Mouse (Mus musculus) MEL (cell line): Measurements from ENCODE around the gene Clec3b. TPM values are rescaled to one million over a fixed set of nuclear protein-coding genes. Genes with fewer than 3 reads are reported as not detected.

Experiments used
- DNase-seq: peaks from one replicate; pipeline ENCODE4 v3.0.0; 2011; ENCODE audit warnings: low read depth, low spot score
- H3K27ac ChIP-seq: 2 replicates; pipeline ENCODE4 v1.5.1; 2012; ENCODE audit warnings: low read depth, mild to moderate bottlenecking, control low read depth, low read length, moderate library complexity; ENCODE audit not compliant: control insufficient read depth
- H3K27me3 ChIP-seq, 2 experiments: fragments of 150-350 bp in 1 of 2; sonication (generic) in 1 of 2; 2 replicates each; pipeline ENCODE4 v1.6.1; 2012; ENCODE audit warnings: low read length in 2 of 2, mild to moderate bottlenecking in 2 of 2, improper control_type of control experiment in 1 of 2, moderate library complexity in 1 of 2; ENCODE audit not compliant: insufficient read depth in 2 of 2, control insufficient read depth in 1 of 2
- H3K36me3 ChIP-seq, 2 experiments: 2 replicates each; pipeline ENCODE4 v1.6.1; 2012 to 2014; ENCODE audit warnings: low read length in 2 of 2, improper control_type of control experiment in 1 of 2, inconsistent platforms in 1 of 2, mild to moderate bottlenecking in 1 of 2; ENCODE audit not compliant: insufficient read depth in 2 of 2, control insufficient read depth in 1 of 2
- H3K4me1 ChIP-seq, 2 experiments: fragments of 150-350 bp in 1 of 2; sonication (generic) in 1 of 2; 2 replicates each; pipeline ENCODE4 v1.6.1; 2012; ENCODE audit warnings: low read length in 2 of 2, improper control_type of control experiment in 1 of 2, mild to moderate bottlenecking in 1 of 2; ENCODE audit not compliant: insufficient read depth in 2 of 2, control insufficient read depth in 1 of 2
- H3K4me3 ChIP-seq, 2 experiments: fragments of 150-350 bp in 1 of 2; sonication (generic) in 1 of 2; 2 replicates each; pipeline ENCODE4 v1.5.1; 2012; ENCODE audit warnings: low read depth in 2 of 2, low read length in 2 of 2, mild to moderate bottlenecking in 2 of 2, moderate library complexity in 2 of 2, control low read depth in 1 of 2, improper control_type of control experiment in 1 of 2; ENCODE audit not compliant: control insufficient read depth in 1 of 2, insufficient read depth in 1 of 2
- H3K79me2 ChIP-seq: 2 replicates; pipeline ENCODE4 v1.6.1; 2012; ENCODE audit warnings: mild to moderate bottlenecking, low read length, moderate library complexity; ENCODE audit not compliant: control insufficient read depth, poor library complexity, insufficient read depth
- H3K9ac ChIP-seq: 2 replicates; pipeline ENCODE4 v1.6.1; 2012; ENCODE audit warnings: low read depth, mild to moderate bottlenecking, control low read depth, low read length, moderate library complexity; ENCODE audit not compliant: control insufficient read depth, poor library complexity, severe bottlenecking
- H3K9me3 ChIP-seq: fragments of 150-350 bp; sonication (generic); replicated peaks from 2 replicates; pipeline ENCODE4 v1.6.1; 2012; ENCODE audit warnings: mild to moderate bottlenecking, low read length, improper control_type of control experiment, moderate library complexity; ENCODE audit not compliant: insufficient read depth
- CHD1 ChIP-seq: IDR thresholded peaks from 2 replicates; pipeline ENCODE4 v1.6.1; 2012; ENCODE audit warnings: low read depth, mild to moderate bottlenecking, inconsistent platforms, low read length, improper control_type of control experiment
- GATA1 ChIP-seq: IDR thresholded peaks from 2 replicates; pipeline ENCODE4 v1.6.1; 2011; ENCODE audit warnings: low read depth, low read length, improper control_type of control experiment
- HCFC1 ChIP-seq: IDR thresholded peaks from 2 replicates; pipeline ENCODE4 v1.6.1; 2012; ENCODE audit warnings: low read depth, mild to moderate bottlenecking, inconsistent platforms, low read length, improper control_type of control experiment, moderate library complexity
- JUND ChIP-seq: IDR thresholded peaks from 2 replicates; pipeline ENCODE4 v1.6.1; 2011; ENCODE audit warnings: low read depth, mild to moderate bottlenecking, improper control_type of control experiment, low read length
- MAFK ChIP-seq: IDR thresholded peaks from 2 replicates; pipeline ENCODE4 v1.6.1; 2011; ENCODE audit warnings: low read depth, mild to moderate bottlenecking, low read length, improper control_type of control experiment, borderline replicate concordance
- MXI1 ChIP-seq: IDR thresholded peaks from 2 replicates; pipeline ENCODE4 v1.6.1; 2011; ENCODE audit warnings: mild to moderate bottlenecking, low read depth, low read length, improper control_type of control experiment
- MYB ChIP-seq: IDR thresholded peaks from 2 replicates; pipeline ENCODE4 v1.6.1; 2011; ENCODE audit warnings: mild to moderate bottlenecking, low read depth, low read length, improper control_type of control experiment
- POLR2A ChIP-seq, 2 experiments: IDR thresholded peaks; 2 replicates each; pipeline ENCODE4 v1.6.1; 2011 to 2012; ENCODE audit warnings: low read length in 2 of 2, mild to moderate bottlenecking in 2 of 2, control low read depth in 1 of 2, improper control_type of control experiment in 1 of 2, low read depth in 1 of 2, moderate library complexity in 1 of 2; ENCODE audit not compliant: control insufficient read depth in 1 of 2, insufficient read depth in 1 of 2, poor library complexity in 1 of 2
- POLR2AphosphoS2 ChIP-seq: IDR thresholded peaks from 2 replicates; pipeline ENCODE4 v1.6.1; 2011; ENCODE audit warnings: low read length, improper control_type of control experiment
- RAD21 ChIP-seq: IDR thresholded peaks from 2 replicates; pipeline ENCODE4 v1.6.1; 2011; ENCODE audit warnings: mild to moderate bottlenecking, low read depth, low read length, improper control_type of control experiment
- TAL1 ChIP-seq: IDR thresholded peaks from 2 replicates; pipeline ENCODE4 v1.6.1; 2012; ENCODE audit warnings: mild to moderate bottlenecking, inconsistent platforms, low read length, moderate library complexity, mixed read lengths
- TCF12 ChIP-seq: IDR thresholded peaks from 2 replicates; pipeline ENCODE4 v1.6.1; 2014; ENCODE audit warnings: low read depth, mild to moderate bottlenecking, inconsistent platforms, low read length, improper control_type of control experiment, moderate library complexity
- USF1 ChIP-seq: IDR thresholded peaks from 2 replicates; pipeline ENCODE4 v1.6.1; 2014; ENCODE audit warnings: low read depth, mild to moderate bottlenecking, inconsistent platforms, low read length, improper control_type of control experiment, moderate library complexity
- USF2 ChIP-seq, 2 experiments: IDR thresholded peaks; 2 replicates each; pipeline ENCODE4 v1.6.1; 2011 to 2012; ENCODE audit warnings: improper control_type of control experiment in 2 of 2, low read length in 2 of 2, borderline replicate concordance in 1 of 2, inconsistent platforms in 1 of 2, low read depth in 1 of 2, mild to moderate bottlenecking in 1 of 2; ENCODE audit not compliant: insufficient read depth in 1 of 2
- ZMIZ1 ChIP-seq: IDR thresholded peaks from 2 replicates; pipeline ENCODE4 v1.6.1; 2012; ENCODE audit warnings: low read depth, mild to moderate bottlenecking, inconsistent platforms, low read length, improper control_type of control experiment, moderate library complexity
- ZNF384 ChIP-seq: IDR thresholded peaks from 2 replicates; pipeline ENCODE4 v1.6.1; 2012; ENCODE audit warnings: low read depth, mild to moderate bottlenecking, inconsistent platforms, low read length, improper control_type of control experiment
- polyA plus RNA-seq, 2 experiments: library from polyadenylated mRNA; stranded (reverse) in 1 of 2; unstranded in 1 of 2; fragments of >175 nt in 1 of 2; fragments of >200 nt in 1 of 2; gene quantifications; 2 replicates each; pipeline versions ENCODE4 v1.2.1 to v1.2.4; 2012; ENCODE audit warnings: low replicate concordance in 2 of 2, low read depth in 1 of 2; ENCODE audit not compliant: insufficient read length in 2 of 2, insufficient read depth in 1 of 2, missing spikeins in 1 of 2
- total RNA-seq: library from RNA; depleted of rRNA; stranded (reverse); fragments of 300-350 nt; gene quantifications from 2 replicates; pipeline ENCODE4 v1.2.3, GENCODE M21; 2012

Clec3b gene
- total and polyA plus RNA-seq, 3 experiments = 0.24 TPM; not detected in 2

- H3K27ac ChIP-seq = no peak overlapping the region
- peaks cover 6 to 8% of the 10 kb centered on the region in 2 experiments for H3K4me1 ChIP-seq
- TF ChIP-seq MXI1 = no peak
- H3K27me3 ChIP-seq = no peaks in the 10 kb centered on the region
- no peak overlapping the region for H3K9ac ChIP-seq
- H3K4me3 ChIP-seq = no peak overlapping the region
- DNase-seq = no peak
- peaks cover 15 to 26% of the 10 kb centered on the region in 2 experiments for H3K36me3 ChIP-seq
- no peaks in the 10 kb centered on the region for H3K79me2 ChIP-seq
- H3K9me3 ChIP-seq = no peaks in the 10 kb centered on the region
Measured at GRCm38 (mm10) chr9:123127663-123128062, 23.1 kb upstream of the Clec3b start.

- no peak overlapping the region for H3K9ac ChIP-seq
- H3K79me2 ChIP-seq = no peaks in the 10 kb centered on the region
- TF ChIP-seq ZNF384 (no peak), POLR2A (IDR thresholded peaks at IDR 0.05; ENCODE audit: control insufficient read depth in 1 of 2, insufficient read depth in 1 of 2, low read depth in 1 of 2, low read length in 2 of 2, poor library complexity in 1 of 2) (no peak), ZMIZ1 (no peak), MAFK (no peak), MYB (no peak)
- no peak for DNase-seq
- no peak overlapping the region for H3K4me3 ChIP-seq
- peaks cover 0 to 29% of the 10 kb centered on the region in 2 experiments; a peak in 2 of 4 replicates for H3K36me3 ChIP-seq
- H3K27me3 ChIP-seq = no peaks in the 10 kb centered on the region
- H3K4me1 ChIP-seq = no peaks in the 10 kb centered on the region
- no peak overlapping the region for H3K27ac ChIP-seq
- no peaks in the 10 kb centered on the region for H3K9me3 ChIP-seq
Measured at GRCm38 (mm10) chr9:123132994-123133393, 17.8 kb upstream of the Clec3b start.

GRCm38 (mm10) chr9:123136953-123137682 lies 13.6 kb upstream of the Clec3b start:
- Histone ChIP-seq H3K27ac (no peak overlapping the region), H3K9ac (no peak overlapping the region), H3K36me3 (peaks cover 0 to 15% of the 10 kb centered on the region in 2 experiments; a peak in 2 of 4 replicates), H3K27me3 (no peaks in the 10 kb centered on the region), H3K4me3 (no peak overlapping the region), H3K79me2 (no peaks in the 10 kb centered on the region), H3K9me3 (no peaks in the 10 kb centered on the region), H3K4me1 (no peaks in the 10 kb centered on the region)
- DNase-seq = no peak
- no peak for TF ChIP-seq MAFK
- no peak for TF ChIP-seq GATA1
- TF ChIP-seq CHD1 = no peak
- no peak for TF ChIP-seq USF1
- no peak for TF ChIP-seq POLR2AphosphoS2
- no peak for TF ChIP-seq USF2 (IDR thresholded peaks at IDR 0.05; ENCODE audit: borderline replicate concordance in 1 of 2, insufficient read depth in 1 of 2, low read depth in 1 of 2, low read length in 2 of 2)
- no peak for TF ChIP-seq HCFC1
- TF ChIP-seq TCF12 = no peak
- TF ChIP-seq TAL1 = no peak
- TF ChIP-seq JUND = no peak
- TF ChIP-seq RAD21 = no peak
